Mouse (Mus musculus): ENCODE measurements around the gene Atxn7l1. TPM values are rescaled to one million over a fixed set of nuclear protein-coding genes. Genes with fewer than 3 reads are reported as not detected.
"Not testable (repeated sequence)": the region's sequence is repeated elsewhere in the genome, so short reads cannot be mapped to it uniquely, and the experiment has no call there.

Atxn7l1 gene
- polyA plus RNA-seq, 1 experiment from 2014 or later, result 15.4 TPM

DNA sequence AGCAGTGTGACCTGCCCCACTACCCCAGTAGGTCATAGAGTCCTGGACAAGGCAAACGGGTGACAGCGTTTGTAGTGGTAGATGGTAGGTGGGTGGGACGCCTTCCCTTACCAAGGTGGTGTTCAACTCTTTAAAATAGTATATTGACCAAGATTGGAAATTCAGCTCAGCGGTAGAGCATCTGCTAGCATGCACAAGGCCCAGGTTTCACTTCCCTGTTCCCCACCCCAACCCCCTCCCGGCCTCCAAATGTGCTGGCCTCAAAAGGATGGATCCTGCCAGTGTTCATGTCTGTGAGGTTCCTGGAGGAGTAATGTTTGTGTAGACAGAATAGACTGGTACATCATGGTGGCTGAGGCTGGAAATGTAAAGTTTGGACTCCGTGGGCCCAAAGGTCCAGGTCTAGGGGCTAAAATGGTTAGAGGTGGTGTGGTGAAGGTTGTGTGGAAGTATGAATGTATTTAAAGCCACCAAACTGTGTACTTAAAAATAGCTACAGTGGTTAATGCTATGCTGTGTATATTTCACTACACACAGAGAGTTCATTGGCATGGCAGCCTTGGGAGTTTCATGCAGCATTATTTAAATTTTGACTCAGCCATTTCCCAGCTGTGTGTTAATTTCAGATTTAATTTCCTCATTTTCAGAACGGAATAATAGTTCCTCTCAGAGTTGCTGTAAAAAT, 9.0 kb downstream of the Atxn7l1 start:
- H3K4me1 ChIP-seq, result no peaks in the 10 kb centered on the region
- no peaks in the 10 kb centered on the region for H3K9me3 ChIP-seq
- H3K36me3 ChIP-seq, result 0 out of 2 replicates have a peak, but pooled peaks cover 7% of the 10 kb centered on the region
- 93% methylated on average over 7 of the region's 7 CpGs for WGBS
- H3K27ac ChIP-seq (replicated peaks), result no peak overlapping the region
- no peak overlapping the region for H3K4me3 ChIP-seq
- no peak overlapping the region for H3K9ac ChIP-seq (replicated peaks)
- no peak for ATAC-seq (replicated peaks)
- no peak overlapping the region for H3K4me2 ChIP-seq (replicated peaks)
- no peaks in the 10 kb centered on the region for H3K27me3 ChIP-seq

DNA sequence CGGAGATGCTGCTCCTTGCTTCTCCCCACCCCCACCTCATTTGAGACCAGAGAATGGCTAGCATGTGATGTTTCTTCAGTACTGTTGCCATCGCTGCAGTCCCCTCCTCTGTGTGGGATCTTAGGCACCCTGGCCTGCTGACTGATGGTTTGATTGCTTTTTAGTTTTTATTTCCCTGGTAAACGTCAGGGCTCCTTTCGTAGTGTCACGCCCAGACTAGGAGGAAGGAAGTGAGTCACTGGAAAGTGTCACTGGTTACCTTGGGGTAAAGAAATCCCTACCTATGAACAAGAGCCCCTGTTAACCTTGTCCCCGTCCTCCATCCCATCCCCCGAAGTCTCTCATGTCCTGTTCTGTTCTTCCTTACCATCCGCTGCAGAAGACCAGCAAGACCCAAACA, 10.8 kb downstream of the Atxn7l1 start:
- 87% methylated on average over 8 of the region's 8 CpGs for WGBS
- Histone ChIP-seq H3K4me2 (replicated peaks) (no peak overlapping the region), H3K4me3 (no peak overlapping the region), H3K36me3 (0 out of 2 replicates have a peak, but pooled peaks cover 7% of the 10 kb centered on the region), H3K4me1 (peaks cover 12% of the 10 kb centered on the region), H3K27me3 (no peaks in the 10 kb centered on the region), H3K27ac (replicated peaks) (no peak overlapping the region), H3K9me3 (no peaks in the 10 kb centered on the region), H3K9ac (replicated peaks) (no peak overlapping the region)
- no peak for ATAC-seq (replicated peaks)

DNA sequence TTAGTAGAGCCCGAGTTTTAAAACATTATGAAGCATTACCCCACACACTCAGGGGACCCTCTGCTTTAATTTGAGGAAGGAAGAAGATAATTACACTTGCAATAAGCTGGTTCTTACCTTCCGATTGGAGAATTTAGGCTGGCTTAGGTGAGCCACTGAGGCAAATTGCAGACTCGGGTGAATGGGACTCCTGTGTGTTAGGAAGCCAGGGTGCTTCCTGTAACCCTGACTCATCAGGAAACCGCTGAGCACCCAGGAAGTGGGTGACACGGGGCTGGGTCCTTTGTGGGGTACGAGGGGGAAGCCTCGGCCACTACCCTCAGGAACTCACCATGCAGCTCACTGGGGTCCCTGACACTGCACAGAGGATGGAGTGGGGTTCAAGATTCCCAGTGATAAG, 12.9 kb downstream of the Atxn7l1 start:
- H3K9ac ChIP-seq (replicated peaks), result no peak overlapping the region
- 80% methylated on average over 7 of the region's 7 CpGs for WGBS
- no peak for ATAC-seq (replicated peaks)
- H3K36me3 ChIP-seq, result 0 out of 2 replicates have a peak, but pooled peaks cover 6% of the 10 kb centered on the region
- no peak overlapping the region for H3K4me2 ChIP-seq (replicated peaks)
- no peak overlapping the region for H3K27ac ChIP-seq (replicated peaks)
- no peaks in the 10 kb centered on the region for H3K27me3 ChIP-seq
- H3K4me3 ChIP-seq, result no peak overlapping the region
- peaks cover 12% of the 10 kb centered on the region for H3K4me1 ChIP-seq
- no peaks in the 10 kb centered on the region for H3K9me3 ChIP-seq

DNA sequence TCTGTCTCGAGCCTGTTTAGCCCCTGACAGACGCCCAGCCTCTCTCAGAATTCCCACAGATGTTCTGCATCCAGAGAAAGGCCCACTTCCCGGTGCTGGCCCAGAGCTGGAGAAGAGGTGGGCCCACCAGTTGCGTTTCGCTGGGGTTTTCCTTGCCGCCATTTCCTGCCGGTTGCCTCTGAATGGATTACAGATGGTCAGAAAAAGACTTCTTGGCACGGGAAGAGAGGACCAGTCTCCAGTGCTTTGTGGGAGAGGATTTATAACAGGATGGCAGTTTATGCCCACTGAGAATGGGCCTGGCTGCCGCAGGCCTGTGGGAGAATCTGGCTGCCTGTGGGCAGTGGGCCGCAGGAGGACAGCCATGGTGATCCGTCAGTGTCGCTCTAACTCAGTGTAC, 15.0 kb downstream of the Atxn7l1 start:
- Histone ChIP-seq H3K4me3 (no peak overlapping the region), H3K9me3 (no peaks in the 10 kb centered on the region), H3K9ac (replicated peaks) (no peak overlapping the region), H3K4me2 (replicated peaks) (no peak overlapping the region), H3K36me3 (no peaks in the 10 kb centered on the region), H3K27me3 (no peaks in the 10 kb centered on the region), H3K4me1 (peaks cover 12% of the 10 kb centered on the region), H3K27ac (replicated peaks) (peak overlapping the region; percentile 60)
- 29% methylated on average over 12 of the region's 12 CpGs for WGBS
- peak; percentile 49; the same call in 1 of the 2 replicates for ATAC-seq (replicated peaks)

GRCm38 (mm10) chr12:33164019-33164418, 16.5 kb downstream of the Atxn7l1 start:
- H3K9ac ChIP-seq (replicated peaks); H3K4me2 ChIP-seq (replicated peaks); H3K36me3 ChIP-seq; H3K4me3 ChIP-seq; H3K27ac ChIP-seq (replicated peaks); H3K9me3 ChIP-seq; H3K27me3 ChIP-seq; ATAC-seq (replicated peaks): not testable (repeated sequence)
- WGBS, result 90% methylated on average over 5 of the region's 5 CpGs
- H3K4me1 ChIP-seq, result peaks cover 12% of the 10 kb centered on the region

DNA sequence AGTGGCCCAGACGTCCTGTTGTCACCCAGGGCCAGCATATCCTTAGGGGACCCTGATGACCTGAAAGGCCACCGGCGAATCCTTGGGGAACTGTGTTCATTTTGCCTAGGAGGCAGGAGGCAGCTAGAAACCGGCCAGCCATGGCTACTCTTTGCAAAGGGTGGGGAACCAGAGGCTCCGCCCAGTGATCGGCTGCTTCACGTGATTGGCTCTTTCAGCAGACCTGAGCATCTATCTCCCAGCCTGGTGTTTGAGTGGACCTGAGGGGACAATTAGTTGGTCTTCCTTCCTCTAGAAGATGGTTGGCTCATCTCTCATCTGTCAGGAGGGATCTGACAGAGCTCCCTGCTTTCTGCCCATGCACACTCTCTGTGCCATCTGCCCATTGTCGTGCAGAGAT, 19.2 kb downstream of the Atxn7l1 start:
- Histone ChIP-seq H3K9me3 (no peaks in the 10 kb centered on the region), H3K9ac (replicated peaks) (no peak overlapping the region), H3K4me2 (replicated peaks) (no peak overlapping the region), H3K27ac (replicated peaks) (no peak overlapping the region), H3K4me3 (no peak overlapping the region), H3K36me3 (no peaks in the 10 kb centered on the region), H3K27me3 (no peaks in the 10 kb centered on the region), H3K4me1 (peaks cover 11% of the 10 kb centered on the region)
- ATAC-seq (replicated peaks), result no peak
- 69% methylated on average over 8 of the region's 8 CpGs for WGBS

- 76% methylated on average over 5 of the region's 5 CpGs for WGBS
- no peak for ATAC-seq (replicated peaks)
Observed at GRCm38 (mm10) chr12:33167545-33167944, 20.1 kb downstream of the Atxn7l1 start.

DNA sequence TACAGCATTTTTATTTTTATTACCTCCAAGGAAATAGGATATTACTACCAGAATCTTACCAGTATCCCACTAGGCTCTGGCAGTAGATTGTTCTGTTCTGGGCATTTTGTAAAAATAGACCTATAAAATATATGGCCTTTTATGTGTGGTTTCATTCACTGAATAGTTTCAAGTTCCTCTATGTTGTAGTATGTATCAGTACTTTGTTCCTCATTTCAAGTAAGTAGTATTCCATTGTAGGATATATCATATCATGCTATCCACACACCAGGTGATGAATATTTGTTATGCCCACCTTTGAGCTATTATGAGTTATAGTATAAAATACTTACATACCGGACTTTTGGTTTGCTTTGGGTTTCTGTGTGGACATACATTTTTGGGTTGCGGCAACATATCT, 21.0 kb downstream of the Atxn7l1 start:
- H3K4me3 ChIP-seq, result no peak overlapping the region
- H3K27me3 ChIP-seq, result no peaks in the 10 kb centered on the region
- H3K27ac ChIP-seq (replicated peaks), result no peak overlapping the region
- no peaks in the 10 kb centered on the region for H3K9me3 ChIP-seq
- 96% methylated on average over 2 of the region's 2 CpGs for WGBS
- H3K4me1 ChIP-seq, result no peaks in the 10 kb centered on the region
- no peak overlapping the region for H3K9ac ChIP-seq (replicated peaks)
- no peak for ATAC-seq (replicated peaks)
- H3K36me3 ChIP-seq, result no peaks in the 10 kb centered on the region
- H3K4me2 ChIP-seq (replicated peaks), result no peak overlapping the region

More at GRCm38 (mm10) chr12:33167545-33167944, 20.1 kb downstream of the Atxn7l1 start:
- Histone ChIP-seq H3K4me1 (peaks cover 3% of the 10 kb centered on the region), H3K36me3 (no peaks in the 10 kb centered on the region), H3K27me3 (no peaks in the 10 kb centered on the region), H3K27ac (replicated peaks) (no peak overlapping the region), H3K9me3 (no peaks in the 10 kb centered on the region), H3K4me2 (replicated peaks) (no peak overlapping the region), H3K9ac (replicated peaks) (no peak overlapping the region), H3K4me3 (no peak overlapping the region)

DNA sequence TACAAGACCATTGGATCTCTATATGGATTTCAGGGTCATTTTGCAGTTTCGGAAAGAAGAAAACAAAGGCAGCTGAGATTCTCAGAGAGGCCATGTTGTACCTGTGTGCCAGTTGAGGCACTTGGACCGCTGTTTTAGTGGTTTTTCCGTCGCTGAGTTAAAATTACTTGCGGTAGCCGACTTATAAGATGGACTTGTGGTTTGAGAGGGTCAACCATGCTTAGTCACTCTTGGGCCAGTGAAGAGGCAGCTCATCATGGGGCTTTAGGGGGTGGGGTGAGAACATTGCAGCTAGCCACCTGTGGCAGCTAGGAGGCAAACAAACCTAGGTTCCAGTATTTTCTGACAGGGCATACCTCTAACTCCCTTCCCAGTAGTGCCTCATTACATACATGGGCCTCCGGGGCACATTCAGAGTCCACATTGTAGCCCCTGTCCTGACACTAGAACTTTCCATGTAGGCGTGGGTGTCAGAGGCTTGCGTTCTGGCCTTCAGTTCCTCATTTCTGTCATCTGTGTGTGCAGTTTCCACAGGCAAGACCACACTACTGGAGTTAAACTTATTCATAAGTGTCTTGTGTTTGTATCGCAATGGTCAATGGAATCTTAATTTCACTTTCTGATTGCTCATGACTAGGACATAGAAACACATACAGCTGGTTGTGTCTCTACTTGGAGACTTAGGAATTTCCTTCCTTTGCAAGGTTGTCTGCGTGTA, 22.4 kb downstream of the Atxn7l1 start:
- Histone ChIP-seq H3K27ac (replicated peaks) (no peak overlapping the region), H3K4me1 (peaks cover 5% of the 10 kb centered on the region; the same call in 1 of the 2 replicates), H3K9ac (replicated peaks) (no peak overlapping the region), H3K9me3 (no peaks in the 10 kb centered on the region), H3K4me3 (no peak overlapping the region), H3K4me2 (replicated peaks) (no peak overlapping the region), H3K36me3 (no peaks in the 10 kb centered on the region), H3K27me3 (no peaks in the 10 kb centered on the region)
- ATAC-seq (replicated peaks), result no peak
- WGBS, result 93% methylated on average over 11 of the region's 11 CpGs

DNA sequence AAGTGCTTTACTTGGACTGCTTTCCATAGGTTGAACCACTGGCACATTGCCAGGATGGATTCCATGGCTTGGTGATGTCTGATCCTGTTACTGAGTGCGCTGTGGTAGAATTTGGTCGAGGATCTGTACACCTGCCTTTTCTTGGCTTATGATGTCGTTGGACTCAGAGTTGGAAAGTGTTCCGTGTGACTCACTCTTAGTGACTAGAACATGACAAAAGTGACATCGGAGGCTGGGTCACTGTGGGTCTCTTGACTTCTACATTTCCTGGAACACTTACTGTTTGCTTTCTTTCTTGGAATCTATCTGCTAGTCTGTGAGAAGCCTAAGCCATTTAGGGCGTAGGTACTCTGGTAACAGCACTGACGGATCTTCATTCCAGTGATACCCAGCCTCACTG, 23.3 kb downstream of the Atxn7l1 start:
- no peak overlapping the region for H3K4me3 ChIP-seq
- H3K27ac ChIP-seq (replicated peaks), result no peak overlapping the region
- no peaks in the 10 kb centered on the region for H3K36me3 ChIP-seq
- WGBS, result 89% methylated on average over 7 of the region's 7 CpGs
- ATAC-seq (replicated peaks), result no peak
- no peak overlapping the region for H3K9ac ChIP-seq (replicated peaks)
- H3K4me1 ChIP-seq, result peaks cover 14% of the 10 kb centered on the region
- no peaks in the 10 kb centered on the region for H3K9me3 ChIP-seq
- H3K4me2 ChIP-seq (replicated peaks), result no peak overlapping the region
- no peaks in the 10 kb centered on the region for H3K27me3 ChIP-seq

DNA sequence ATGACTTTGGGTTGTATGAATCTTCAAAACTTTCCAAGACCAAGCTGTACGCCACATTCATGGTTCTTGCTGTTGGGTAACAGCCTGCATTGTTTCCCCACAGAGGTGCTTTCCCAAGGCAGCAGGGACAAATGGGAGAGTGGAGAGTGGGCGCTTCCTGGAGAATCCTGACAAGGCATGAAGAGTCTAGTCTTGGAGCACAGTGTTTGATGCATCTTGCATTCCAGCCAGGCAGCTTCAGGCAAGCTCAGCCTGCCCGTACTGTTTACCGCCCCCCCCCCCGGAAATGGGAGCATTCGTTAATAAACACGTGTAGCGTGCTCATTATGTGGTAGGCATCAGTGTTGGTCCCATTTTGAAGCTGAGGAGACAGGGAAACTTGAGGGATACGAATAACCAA, 25.4 kb downstream of the Atxn7l1 start:
- no peaks in the 10 kb centered on the region for H3K36me3 ChIP-seq
- 74% methylated on average over 9 of the region's 9 CpGs for WGBS

GRCm38 (mm10) chr12:33173720-33174141, 26.2 kb downstream of the Atxn7l1 start:
- Histone ChIP-seq H3K27ac (replicated peaks) (no peak overlapping the region), H3K9ac (replicated peaks) (no peak overlapping the region), H3K9me3 (no peaks in the 10 kb centered on the region), H3K4me3 (no peak overlapping the region), H3K27me3 (no peaks in the 10 kb centered on the region), H3K36me3 (no peaks in the 10 kb centered on the region), H3K4me1 (peaks cover 26% of the 10 kb centered on the region), H3K4me2 (replicated peaks) (no peak overlapping the region)
- 93% methylated on average over 8 of the region's 8 CpGs for WGBS
- no peak for ATAC-seq (replicated peaks)

More for the DNA sequence above, 25.4 kb downstream of the Atxn7l1 start:
- H3K9me3 ChIP-seq, result no peaks in the 10 kb centered on the region
- peaks cover 26% of the 10 kb centered on the region for H3K4me1 ChIP-seq
- H3K4me3 ChIP-seq, result no peak overlapping the region
- H3K27ac ChIP-seq (replicated peaks), result no peak overlapping the region
- H3K4me2 ChIP-seq (replicated peaks), result no peak overlapping the region
- no peak for ATAC-seq (replicated peaks)
- H3K27me3 ChIP-seq, result no peaks in the 10 kb centered on the region
- H3K9ac ChIP-seq (replicated peaks), result no peak overlapping the region

Measured in forebrain, embryonic 15.5 days (tissue).